Mouse (Mus musculus) MEL (cell line): ENCODE data around the gene Gm26741. TPM values are rescaled to one million over a fixed set of nuclear protein-coding genes. Genes with fewer than 3 reads are reported as not detected.

Experiments
- DNase-seq: peaks from one replicate; pipeline ENCODE4 v3.0.0; 2011; ENCODE audit warnings: low read depth, low spot score
- H3K27ac ChIP-seq: 2 replicates; pipeline ENCODE4 v1.5.1; 2012; ENCODE audit warnings: low read depth, mild to moderate bottlenecking, control low read depth, low read length, moderate library complexity; ENCODE audit not compliant: control insufficient read depth
- H3K27me3 ChIP-seq, 2 experiments: fragments of 150-350 bp in 1 of 2; sonication (generic) in 1 of 2; 2 replicates each; pipeline ENCODE4 v1.6.1; 2012; ENCODE audit warnings: low read length in 2 of 2, mild to moderate bottlenecking in 2 of 2, improper control_type of control experiment in 1 of 2, moderate library complexity in 1 of 2; ENCODE audit not compliant: insufficient read depth in 2 of 2, control insufficient read depth in 1 of 2
- H3K36me3 ChIP-seq, 2 experiments: 2 replicates each; pipeline ENCODE4 v1.6.1; 2012 to 2014; ENCODE audit warnings: low read length in 2 of 2, improper control_type of control experiment in 1 of 2, inconsistent platforms in 1 of 2, mild to moderate bottlenecking in 1 of 2; ENCODE audit not compliant: insufficient read depth in 2 of 2, control insufficient read depth in 1 of 2
- H3K4me1 ChIP-seq, 2 experiments: fragments of 150-350 bp in 1 of 2; sonication (generic) in 1 of 2; 2 replicates each; pipeline ENCODE4 v1.6.1; 2012; ENCODE audit warnings: low read length in 2 of 2, improper control_type of control experiment in 1 of 2, mild to moderate bottlenecking in 1 of 2; ENCODE audit not compliant: insufficient read depth in 2 of 2, control insufficient read depth in 1 of 2
- H3K4me3 ChIP-seq, 2 experiments: fragments of 150-350 bp in 1 of 2; sonication (generic) in 1 of 2; 2 replicates each; pipeline ENCODE4 v1.5.1; 2012; ENCODE audit warnings: low read depth in 2 of 2, low read length in 2 of 2, mild to moderate bottlenecking in 2 of 2, moderate library complexity in 2 of 2, control low read depth in 1 of 2, improper control_type of control experiment in 1 of 2; ENCODE audit not compliant: control insufficient read depth in 1 of 2, insufficient read depth in 1 of 2
- H3K79me2 ChIP-seq: 2 replicates; pipeline ENCODE4 v1.6.1; 2012; ENCODE audit warnings: mild to moderate bottlenecking, low read length, moderate library complexity; ENCODE audit not compliant: control insufficient read depth, poor library complexity, insufficient read depth
- H3K9ac ChIP-seq: 2 replicates; pipeline ENCODE4 v1.6.1; 2012; ENCODE audit warnings: low read depth, mild to moderate bottlenecking, control low read depth, low read length, moderate library complexity; ENCODE audit not compliant: control insufficient read depth, poor library complexity, severe bottlenecking
- H3K9me3 ChIP-seq: fragments of 150-350 bp; sonication (generic); replicated peaks from 2 replicates; pipeline ENCODE4 v1.6.1; 2012; ENCODE audit warnings: mild to moderate bottlenecking, low read length, improper control_type of control experiment, moderate library complexity; ENCODE audit not compliant: insufficient read depth
- BHLHE40 ChIP-seq: IDR thresholded peaks from 2 replicates; pipeline ENCODE4 v1.6.1; 2012; ENCODE audit warnings: low read depth, mild to moderate bottlenecking, inconsistent platforms, low read length, improper control_type of control experiment, borderline replicate concordance
- CHD2 ChIP-seq: IDR thresholded peaks from 2 replicates; pipeline ENCODE4 v1.6.1; 2011; ENCODE audit warnings: low read length, improper control_type of control experiment
- E2F4 ChIP-seq: IDR thresholded peaks from 2 replicates; pipeline ENCODE4 v1.6.1; 2011; ENCODE audit warnings: low read depth, low read length, improper control_type of control experiment, borderline replicate concordance
- ELF1 ChIP-seq: IDR thresholded peaks from 2 replicates; pipeline ENCODE4 v1.6.1; 2014; ENCODE audit warnings: low read depth, mild to moderate bottlenecking, inconsistent platforms, low read length, improper control_type of control experiment, moderate library complexity
- GABPA ChIP-seq: IDR thresholded peaks from 2 replicates; pipeline ENCODE4 v1.6.1; 2012; ENCODE audit warnings: low read depth, mild to moderate bottlenecking, inconsistent platforms, low read length, improper control_type of control experiment, moderate library complexity
- GATA1 ChIP-seq: IDR thresholded peaks from 2 replicates; pipeline ENCODE4 v1.6.1; 2011; ENCODE audit warnings: low read depth, low read length, improper control_type of control experiment
- HCFC1 ChIP-seq: IDR thresholded peaks from 2 replicates; pipeline ENCODE4 v1.6.1; 2012; ENCODE audit warnings: low read depth, mild to moderate bottlenecking, inconsistent platforms, low read length, improper control_type of control experiment, moderate library complexity
- JUND ChIP-seq: IDR thresholded peaks from 2 replicates; pipeline ENCODE4 v1.6.1; 2011; ENCODE audit warnings: low read depth, mild to moderate bottlenecking, improper control_type of control experiment, low read length
- MAFK ChIP-seq: IDR thresholded peaks from 2 replicates; pipeline ENCODE4 v1.6.1; 2011; ENCODE audit warnings: low read depth, mild to moderate bottlenecking, low read length, improper control_type of control experiment, borderline replicate concordance
- MAZ ChIP-seq: IDR thresholded peaks from 2 replicates; pipeline ENCODE4 v1.6.1; 2012; ENCODE audit warnings: low read depth, mild to moderate bottlenecking, inconsistent platforms, low read length, improper control_type of control experiment
- MEF2A ChIP-seq: IDR thresholded peaks from 2 replicates; pipeline ENCODE4 v1.6.1; 2014; ENCODE audit warnings: low read depth, mild to moderate bottlenecking, inconsistent platforms, low read length, improper control_type of control experiment; ENCODE audit not compliant: poor library complexity, insufficient replicate concordance, severe bottlenecking; ENCODE audit errors: extremely low read depth
- MXI1 ChIP-seq: IDR thresholded peaks from 2 replicates; pipeline ENCODE4 v1.6.1; 2011; ENCODE audit warnings: mild to moderate bottlenecking, low read depth, low read length, improper control_type of control experiment
- MYB ChIP-seq: IDR thresholded peaks from 2 replicates; pipeline ENCODE4 v1.6.1; 2011; ENCODE audit warnings: mild to moderate bottlenecking, low read depth, low read length, improper control_type of control experiment
- MYC ChIP-seq: IDR thresholded peaks from 2 replicates; pipeline ENCODE4 v1.6.1; 2011; ENCODE audit warnings: low read depth, mild to moderate bottlenecking, low read length, improper control_type of control experiment, moderate library complexity
- NELFE ChIP-seq: IDR thresholded peaks from 2 replicates; pipeline ENCODE4 v1.6.1; 2011; ENCODE audit warnings: low read depth, low read length, improper control_type of control experiment
- POLR2AphosphoS2 ChIP-seq: IDR thresholded peaks from 2 replicates; pipeline ENCODE4 v1.6.1; 2011; ENCODE audit warnings: low read length, improper control_type of control experiment
- POLR2AphosphoS5 ChIP-seq: IDR thresholded peaks from 2 replicates; pipeline ENCODE4 v1.6.1; 2012; ENCODE audit warnings: low read depth, borderline replicate concordance, mild to moderate bottlenecking, inconsistent platforms, low read length, moderate library complexity, mixed read lengths
- RCOR1 ChIP-seq: IDR thresholded peaks from 2 replicates; pipeline ENCODE4 v1.6.1; 2012; ENCODE audit warnings: low read depth, mild to moderate bottlenecking, inconsistent platforms, low read length, improper control_type of control experiment
- SMC3 ChIP-seq: IDR thresholded peaks from 2 replicates; pipeline ENCODE4 v1.6.1; 2011; ENCODE audit warnings: low read depth, low read length, improper control_type of control experiment
- TAL1 ChIP-seq: IDR thresholded peaks from 2 replicates; pipeline ENCODE4 v1.6.1; 2012; ENCODE audit warnings: mild to moderate bottlenecking, inconsistent platforms, low read length, moderate library complexity, mixed read lengths
- TBP ChIP-seq: IDR thresholded peaks from 2 replicates; pipeline ENCODE4 v1.8.0; 2011; ENCODE audit warnings: low read depth, low read length, improper control_type of control experiment
- UBTF ChIP-seq: IDR thresholded peaks from 2 replicates; pipeline ENCODE4 v1.6.1; 2012; ENCODE audit warnings: low read depth, mild to moderate bottlenecking, inconsistent platforms, low read length, improper control_type of control experiment, moderate library complexity, borderline replicate concordance; ENCODE audit not compliant: insufficient read depth
- ZC3H11A ChIP-seq: IDR thresholded peaks from 2 replicates; pipeline ENCODE4 v1.6.1; 2012; ENCODE audit warnings: low read depth, mild to moderate bottlenecking, inconsistent platforms, low read length, improper control_type of control experiment
- ZKSCAN1 ChIP-seq: IDR thresholded peaks from 2 replicates; pipeline ENCODE4 v1.6.1; 2012; ENCODE audit warnings: low read depth, mild to moderate bottlenecking, inconsistent platforms, low read length, improper control_type of control experiment, moderate library complexity
- ZMIZ1 ChIP-seq: IDR thresholded peaks from 2 replicates; pipeline ENCODE4 v1.6.1; 2012; ENCODE audit warnings: low read depth, mild to moderate bottlenecking, inconsistent platforms, low read length, improper control_type of control experiment, moderate library complexity
- polyA plus RNA-seq, 2 experiments: library from polyadenylated mRNA; stranded (reverse) in 1 of 2; unstranded in 1 of 2; fragments of >175 nt in 1 of 2; fragments of >200 nt in 1 of 2; gene quantifications; 2 replicates each; pipeline versions ENCODE4 v1.2.1 to v1.2.4; 2012; ENCODE audit warnings: low replicate concordance in 2 of 2, low read depth in 1 of 2; ENCODE audit not compliant: insufficient read length in 2 of 2, insufficient read depth in 1 of 2, missing spikeins in 1 of 2
- total RNA-seq: library from RNA; depleted of rRNA; stranded (reverse); fragments of 300-350 nt; gene quantifications from 2 replicates; pipeline ENCODE4 v1.2.3, GENCODE M21; 2012

The Gm26741 gene
- total and polyA plus RNA-seq, 3 experiments, result not detected

DNA sequence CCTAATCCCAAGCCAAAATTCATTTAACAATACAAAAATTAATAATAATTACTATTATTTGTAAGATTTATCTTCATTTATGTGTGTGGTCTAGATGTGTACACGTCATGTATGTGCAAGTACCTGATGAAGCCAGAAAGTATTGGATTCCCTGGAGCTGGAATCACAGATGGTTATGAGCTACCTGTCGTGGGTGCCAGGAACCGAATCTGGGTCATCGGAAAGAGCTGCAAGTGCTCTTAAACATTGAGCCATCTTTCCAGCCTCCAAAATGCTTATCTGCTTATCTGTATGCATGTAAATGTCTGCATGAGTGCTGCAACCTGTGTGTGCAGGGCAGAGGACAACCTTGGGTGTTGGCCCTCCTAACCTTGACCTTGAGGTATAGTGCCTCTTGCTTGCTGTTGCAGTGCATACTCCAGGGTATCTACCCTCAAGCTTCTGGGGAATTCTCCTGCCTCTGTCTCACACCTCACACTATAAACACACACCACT, 1.7 kb downstream of the Gm26741 start:
- no peak for TF ChIP-seq ELF1
- no peak for TF ChIP-seq MAFK
- TF ChIP-seq MAZ, result no peak
- TF ChIP-seq TBP, result no peak
- no peak for TF ChIP-seq GATA1
- no peak for TF ChIP-seq POLR2AphosphoS2
- no peak for TF ChIP-seq MYB
- no peak for TF ChIP-seq POLR2AphosphoS5
- no peak for TF ChIP-seq RCOR1
- TF ChIP-seq SMC3, result no peak
- no peak for TF ChIP-seq MXI1
- TF ChIP-seq JUND, result no peak
- no peak for TF ChIP-seq MYC
- TF ChIP-seq GABPA, result no peak
- no peak for TF ChIP-seq ZMIZ1
- no peak for TF ChIP-seq E2F4
- H3K36me3 ChIP-seq, result peaks cover 0 to 1% of the 10 kb centered on the region in 2 experiments; a peak in 2 of 4 replicates
- no peaks in the 10 kb centered on the region for H3K4me1 ChIP-seq
- H3K9me3 ChIP-seq, result no peaks in the 10 kb centered on the region
- no peak overlapping the region for H3K9ac ChIP-seq
- DNase-seq, result no peak
- H3K4me3 ChIP-seq, result no peak overlapping the region
- H3K27ac ChIP-seq, result no peak overlapping the region
- H3K27me3 ChIP-seq, result no peaks in the 10 kb centered on the region
- H3K79me2 ChIP-seq, result no peaks in the 10 kb centered on the region

DNA sequence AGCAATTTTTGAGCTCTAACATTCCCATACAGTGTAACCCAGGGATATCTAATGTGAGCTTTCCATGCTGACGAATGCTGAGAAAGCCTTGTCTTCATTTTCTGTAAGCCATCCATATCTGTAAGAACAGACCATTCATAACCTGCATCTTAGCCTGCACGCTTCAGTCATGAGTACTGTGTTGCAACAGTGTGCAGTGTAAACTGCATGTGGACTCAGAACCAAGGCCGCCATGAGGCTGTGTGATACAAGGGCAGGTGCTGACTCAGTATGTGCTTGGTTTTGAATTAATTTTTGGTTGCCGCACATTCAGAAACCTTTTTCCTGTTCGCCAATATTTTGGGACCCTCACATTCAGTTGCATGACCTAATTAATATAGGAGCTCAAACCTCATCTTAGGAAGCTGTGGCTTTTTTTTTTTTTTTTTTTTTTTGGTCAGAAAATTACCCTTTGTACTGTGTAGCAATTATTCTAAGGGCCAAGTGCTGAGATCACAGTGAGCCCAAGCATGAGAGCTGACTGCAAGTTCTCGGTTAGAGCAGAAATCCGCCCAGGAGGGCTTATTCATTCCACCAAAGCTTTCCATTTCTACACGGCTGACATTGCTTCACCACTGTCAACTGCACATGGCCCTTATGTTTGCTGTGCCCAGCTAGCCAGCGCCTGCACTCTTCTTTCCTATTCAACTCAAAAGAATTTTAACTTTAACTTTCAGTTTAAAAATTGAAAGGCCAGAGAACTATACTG, 2.5 kb downstream of the Gm26741 start:
- Histone ChIP-seq H3K9ac (no peak overlapping the region), H3K36me3 (no peaks in the 10 kb centered on the region; a peak in 2 of 4 replicates), H3K4me3 (no peak overlapping the region), H3K79me2 (no peaks in the 10 kb centered on the region), H3K9me3 (no peaks in the 10 kb centered on the region), H3K27me3 (no peaks in the 10 kb centered on the region), H3K4me1 (no peaks in the 10 kb centered on the region), H3K27ac (no peak overlapping the region)
- DNase-seq, result no peak
- no peak for TF ChIP-seq CHD2
- TF ChIP-seq POLR2AphosphoS2, result no peak
- TF ChIP-seq HCFC1, result no peak
- TF ChIP-seq MEF2A, result no peak
- no peak for TF ChIP-seq GATA1
- no peak for TF ChIP-seq BHLHE40
- TF ChIP-seq TAL1, result no peak
- no peak for TF ChIP-seq JUND
- TF ChIP-seq E2F4, result no peak
- TF ChIP-seq ZMIZ1, result no peak
- TF ChIP-seq NELFE, result no peak
- TF ChIP-seq ZKSCAN1, result no peak
- no peak for TF ChIP-seq ZC3H11A
- TF ChIP-seq MYC, result no peak
- no peak for TF ChIP-seq UBTF
